Mouse (Mus musculus) liver, embryonic 15.5 days (tissue): ENCODE data around the gene Klhl23. TPM values are rescaled to one million over a fixed set of nuclear protein-coding genes. Genes with fewer than 3 reads are reported as not detected.
"Not testable (repeated sequence)": the region's sequence is repeated elsewhere in the genome, so short reads cannot be mapped to it uniquely, and the experiment has no call there.

Source experiments
- ATAC-seq: fragments of 200-750 bp; cut with Nextera tagmentation; 2 replicates; pipeline ENCODE4 v1.8.0; 2017; ENCODE audit warnings: moderate number of reproducible peaks, mild to moderate bottlenecking, moderate library complexity; ENCODE audit not compliant: insufficient read depth
- H3K27ac ChIP-seq: fragments of 300-500 bp; sonication (generic); replicated peaks from 2 replicates; pipeline ENCODE4 v1.5.1; 2015; ENCODE audit warnings: mild to moderate bottlenecking, inconsistent platforms
- H3K27me3 ChIP-seq: fragments of 300-500 bp; sonication (generic); 2 replicates; pipeline ENCODE4 v1.6.1; 2015; ENCODE audit warnings: mild to moderate bottlenecking, inconsistent platforms
- H3K36me3 ChIP-seq: fragments of 300-500 bp; sonication (generic); replicated peaks from 2 replicates; pipeline ENCODE4 v1.6.1; 2015; ENCODE audit warnings: moderate library complexity, mild to moderate bottlenecking, inconsistent platforms
- H3K4me1 ChIP-seq: fragments of 300-500 bp; sonication (generic); replicated peaks from 2 replicates; pipeline ENCODE4 v1.6.1; 2015; ENCODE audit warnings: inconsistent platforms
- H3K4me2 ChIP-seq: fragments of 300-500 bp; sonication (generic); 2 replicates; pipeline ENCODE4 v1.6.1; 2015; ENCODE audit warnings: moderate library complexity, mild to moderate bottlenecking, inconsistent platforms
- H3K4me3 ChIP-seq: fragments of 300-500 bp; sonication (generic); replicated peaks from 2 replicates; pipeline ENCODE4 v1.5.1; 2015; ENCODE audit warnings: mild to moderate bottlenecking, inconsistent platforms
- H3K9ac ChIP-seq: fragments of 300-500 bp; sonication (generic); 2 replicates; pipeline ENCODE4 v1.6.1; 2015; ENCODE audit warnings: moderate library complexity, mild to moderate bottlenecking, inconsistent platforms
- H3K9me3 ChIP-seq: fragments of 300-500 bp; sonication (generic); replicated peaks from 2 replicates; pipeline ENCODE4 v1.6.1; 2016; ENCODE audit warnings: inconsistent platforms
- WGBS: fragments of 180-500 bp; shearing (Covaris S2); methylation state at CpG from one replicate; pipeline ENCODE4 v1.1.7; 2015; ENCODE audit warnings: mixed read lengths; ENCODE audit not compliant: insufficient replicate concordance; 5-methylcytosine and 5-hydroxymethylcytosine counted together
- polyA plus RNA-seq: library from polyadenylated mRNA; unstranded; fragments of >200 nt; fragmentation: Nextera tagmentation; extraction: Ambion mirVana; gene quantifications from 2 replicates; pipeline ENCODE4 v1.2.1, GENCODE M21; 2015

The Klhl23 gene
- 18.1 and 19.4 TPM in 2 replicates for polyA plus RNA-seq

- Histone ChIP-seq H3K4me1 (peaks cover 76% of the 10 kb centered on the region), H3K9ac (peak within 1 kb of the TSS; percentile 96), H3K9me3 (no peaks in the 10 kb centered on the region), H3K4me2 (peak within 1 kb of the TSS; percentile 94), H3K4me3 (peak within 1 kb of the TSS; percentile 96), H3K27me3 (no peaks in the 10 kb centered on the region), H3K27ac (peak within 1 kb of the TSS; percentile 93), H3K36me3 (peaks cover 22% of the 10 kb centered on the region)
- under 1% methylated on average over 8 of the region's 8 CpGs for WGBS
- peak; percentile 30 for ATAC-seq
These were observed at the start of gene Klhl23 for GRCm38 (mm10) chr2:69821711-69822110. Gene Klhl23, plus strand, starts transcription at chr2:69821944.

DNA sequence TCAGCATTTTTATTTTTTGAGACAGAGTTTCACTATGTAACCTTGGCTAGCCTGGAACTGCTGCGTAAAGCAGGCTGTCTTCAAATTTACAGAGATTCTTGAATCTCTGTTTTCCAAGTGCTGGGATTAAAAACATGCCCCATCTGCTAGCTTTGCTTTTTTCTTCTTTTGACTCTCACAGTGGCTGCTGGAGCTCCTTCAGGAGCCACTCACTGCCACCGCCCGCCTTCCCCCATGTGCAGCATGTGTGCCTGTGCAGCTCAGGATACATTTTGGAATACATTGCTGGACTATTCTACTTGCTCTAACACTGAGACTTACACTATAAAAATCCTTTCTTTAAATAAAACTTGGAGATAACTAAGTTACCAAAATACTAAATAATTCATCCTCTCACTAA is 48.4 kb upstream of the Klhl23 start:
- Histone ChIP-seq H3K9me3 (no peaks in the 10 kb centered on the region), H3K4me1 (no peaks in the 10 kb centered on the region), H3K4me2 (no peak overlapping the region), H3K4me3 (no peak overlapping the region), H3K9ac (no peak overlapping the region), H3K36me3 (no peaks in the 10 kb centered on the region), H3K27ac (no peak overlapping the region), H3K27me3 (no peaks in the 10 kb centered on the region)
- ATAC-seq = no peak
- WGBS = 88% methylated on average over 3 of the region's 3 CpGs

GRCm38 (mm10) chr2:69777985-69778835 is 43.5 kb upstream of the Klhl23 start:
- H3K4me2 ChIP-seq = no peak overlapping the region
- no peaks in the 10 kb centered on the region for H3K4me1 ChIP-seq
- no peak for ATAC-seq
- no peak overlapping the region for H3K9ac ChIP-seq
- no peaks in the 10 kb centered on the region for H3K36me3 ChIP-seq
- no peak overlapping the region for H3K4me3 ChIP-seq
- 41% methylated on average over 7 of the region's 7 CpGs for WGBS
- H3K9me3 ChIP-seq = no peaks in the 10 kb centered on the region
- no peak overlapping the region for H3K27ac ChIP-seq
- H3K27me3 ChIP-seq = no peaks in the 10 kb centered on the region

DNA sequence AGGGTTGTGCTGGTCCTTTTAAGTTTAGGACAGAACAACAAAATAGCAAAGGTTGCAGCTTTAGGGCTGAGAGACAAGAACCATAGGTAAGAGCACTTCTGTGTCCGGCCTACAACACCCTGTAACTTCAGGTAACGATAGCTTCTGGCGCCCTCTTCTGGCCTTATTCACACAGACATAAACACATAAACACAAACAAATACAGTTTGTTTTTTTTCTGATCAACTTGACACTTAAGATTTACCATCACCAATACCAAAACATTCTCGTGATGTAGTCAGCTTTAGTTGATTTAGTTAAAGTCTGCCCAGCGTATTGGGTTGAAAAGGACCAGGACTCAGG is 42.9 kb upstream of the Klhl23 start:
- ATAC-seq = no peak

DNA sequence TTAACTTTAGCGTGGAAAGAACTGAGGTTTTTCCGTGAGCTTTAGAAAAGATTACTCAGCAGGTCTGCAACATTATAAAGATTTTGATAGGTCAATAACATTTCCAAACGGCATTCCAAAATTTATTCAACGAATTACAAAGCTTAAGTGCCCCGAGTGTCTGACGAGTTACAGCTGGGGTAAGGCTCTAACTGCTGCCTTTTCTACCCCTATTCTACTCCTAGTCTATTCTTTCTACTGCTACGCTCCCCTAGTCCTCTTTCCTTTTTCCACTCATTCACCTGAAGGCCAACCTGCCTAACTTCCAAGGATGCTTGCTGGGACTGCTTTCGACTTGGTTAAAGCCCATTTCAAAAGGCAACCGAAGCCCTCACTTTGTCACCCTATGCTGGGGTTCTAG is 32.8 kb upstream of the Klhl23 start:
- Histone ChIP-seq H3K4me2 (peak overlapping the region; percentile 93), H3K36me3 (peaks cover 13% of the 10 kb centered on the region), H3K9me3 (no peaks in the 10 kb centered on the region), H3K9ac (peak overlapping the region; percentile 55), H3K27me3 (no peaks in the 10 kb centered on the region), H3K4me3 (peak overlapping the region; percentile 75), H3K4me1 (peaks cover 15% of the 10 kb centered on the region), H3K27ac (peak overlapping the region; percentile 89; the same call in 1 of the 2 replicates)
- WGBS = 30% methylated on average over 9 of the region's 9 CpGs
- no peak for ATAC-seq

More for the DNA sequence above, 42.9 kb upstream of the Klhl23 start:
- no peaks in the 10 kb centered on the region for H3K9me3 ChIP-seq
- no peak overlapping the region for H3K27ac ChIP-seq
- H3K27me3 ChIP-seq = no peaks in the 10 kb centered on the region
- H3K4me3 ChIP-seq = no peak overlapping the region
- no peak overlapping the region for H3K9ac ChIP-seq
- 42% methylated on average over 5 of the region's 5 CpGs for WGBS
- H3K4me2 ChIP-seq = no peak overlapping the region
- no peaks in the 10 kb centered on the region for H3K36me3 ChIP-seq
- H3K4me1 ChIP-seq = no peaks in the 10 kb centered on the region

DNA sequence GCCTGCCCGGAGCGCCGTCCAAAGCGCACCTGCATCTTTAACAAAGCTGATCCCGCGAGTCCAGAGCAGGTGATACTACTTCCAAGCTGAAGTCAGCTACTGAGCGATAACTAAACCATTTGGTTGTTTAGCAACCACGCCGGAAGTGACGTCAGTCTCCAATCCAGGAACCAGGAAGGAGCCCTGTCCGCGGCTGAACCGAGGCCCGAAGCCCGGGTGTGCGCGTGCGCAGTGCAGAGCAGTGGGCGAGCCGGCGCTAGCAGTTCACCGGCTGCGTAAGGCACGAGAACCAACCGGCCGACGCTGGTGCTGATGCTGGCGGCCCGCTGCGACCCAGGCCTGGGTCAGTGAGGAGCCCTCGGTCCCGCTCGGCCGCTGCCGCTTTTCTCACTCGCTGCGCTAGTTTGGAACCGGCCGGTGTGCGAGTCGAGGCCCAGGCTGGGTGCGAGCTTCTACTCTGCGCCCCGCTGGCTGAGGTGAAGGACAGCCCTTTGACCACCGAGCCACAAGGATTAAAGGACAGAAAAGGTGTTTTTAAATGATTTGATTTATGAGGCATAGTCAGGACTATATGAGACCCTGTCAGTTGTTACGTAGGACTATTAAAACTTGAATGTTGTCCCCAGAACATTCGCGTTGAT is 32.2 kb upstream of the Klhl23 start, which contains the start of the genes Ccdc173 and Phospho2:
Gene Ccdc173 (minus strand): TSS at position 147 of the 641 bp plus-strand sequence.
Gene Phospho2 (plus strand): TSS at position 195 of the 641 bp plus-strand sequence.
- WGBS = 1% methylated on average over 48 of the region's 48 CpGs
- peak within 1 kb of the TSS; percentile 89 for H3K27ac ChIP-seq
- ATAC-seq = peak; percentile 95
- peaks cover 17% of the 10 kb centered on the region for H3K36me3 ChIP-seq
- peak within 1 kb of the TSS; percentile 75 for H3K4me3 ChIP-seq
- peaks cover 15% of the 10 kb centered on the region for H3K4me1 ChIP-seq
- peak within 1 kb of the TSS; percentile 79 for H3K9ac ChIP-seq
- H3K4me2 ChIP-seq = peak within 1 kb of the TSS; percentile 93
- no peaks in the 10 kb centered on the region for H3K9me3 ChIP-seq
- no peaks in the 10 kb centered on the region for H3K27me3 ChIP-seq

GRCm38 (mm10) chr2:69790285-69790684 is 31.5 kb upstream of the Klhl23 start:
- peak overlapping the region; percentile 89; the same call in 1 of the 2 replicates for H3K27ac ChIP-seq
- WGBS = 1% methylated on average over 10 of the region's 10 CpGs
- no peaks in the 10 kb centered on the region for H3K9me3 ChIP-seq
- H3K4me1 ChIP-seq = peaks cover 15% of the 10 kb centered on the region
- peak overlapping the region; percentile 93 for H3K4me2 ChIP-seq
- peak overlapping the region; percentile 79 for H3K9ac ChIP-seq
- ATAC-seq = peak; percentile 48; the same call in 1 of the 2 replicates
- H3K27me3 ChIP-seq = no peaks in the 10 kb centered on the region
- H3K36me3 ChIP-seq = peaks cover 24% of the 10 kb centered on the region
- H3K4me3 ChIP-seq = peak overlapping the region; percentile 75

- H3K9ac ChIP-seq = no peak overlapping the region
- no peak for ATAC-seq
- H3K4me3 ChIP-seq = peak overlapping the region; percentile 75
- peaks cover 15% of the 10 kb centered on the region for H3K4me1 ChIP-seq
- 0 out of 2 replicates have a peak overlapping the region, but pooled peaks have one; percentile 89 for H3K27ac ChIP-seq
- H3K27me3 ChIP-seq = no peaks in the 10 kb centered on the region
- H3K4me2 ChIP-seq = peak overlapping the region; percentile 93
- no peaks in the 10 kb centered on the region for H3K9me3 ChIP-seq
- H3K36me3 ChIP-seq = peaks cover 28% of the 10 kb centered on the region
- 44% methylated on average over 4 of the region's 4 CpGs for WGBS
These were observed 31.0 kb upstream of the Klhl23 start for GRCm38 (mm10) chr2:69790722-69791121.

- Histone ChIP-seq H3K4me1 (peaks cover 30% of the 10 kb centered on the region), H3K9ac (peak overlapping the region; percentile 39; the same call in 1 of the 2 replicates), H3K9me3 (no peaks in the 10 kb centered on the region), H3K27ac (peak overlapping the region; percentile 55), H3K27me3 (no peaks in the 10 kb centered on the region), H3K4me3 (peak overlapping the region; percentile 53), H3K4me2 (peak overlapping the region; percentile 76), H3K36me3 (0 out of 2 replicates have a peak, but pooled peaks cover 1% of the 10 kb centered on the region)
- 21% methylated on average over 5 of the region's 5 CpGs for WGBS
- ATAC-seq = peak; percentile 90
These were observed 18.8 kb upstream of the Klhl23 start for GRCm38 (mm10) chr2:69802911-69803312.

- Histone ChIP-seq H3K36me3 (no peaks in the 10 kb centered on the region), H3K27me3 (no peaks in the 10 kb centered on the region), H3K4me2 (peak overlapping the region; percentile 76), H3K9me3 (no peaks in the 10 kb centered on the region), H3K27ac (peak overlapping the region; percentile 55), H3K9ac (no peak overlapping the region), H3K4me3 (no peak overlapping the region), H3K4me1 (peaks cover 30% of the 10 kb centered on the region)
- WGBS = 41% methylated on average over 8 of the region's 8 CpGs
- no peak for ATAC-seq
These were observed 18.0 kb upstream of the Klhl23 start for GRCm38 (mm10) chr2:69803756-69804155.

GRCm38 (mm10) chr2:69804663-69805062 is 17.1 kb upstream of the Klhl23 start:
- not testable (repeated sequence) for H3K27me3 ChIP-seq, H3K4me2 ChIP-seq, H3K4me3 ChIP-seq, H3K9ac ChIP-seq, H3K27ac ChIP-seq, H3K36me3 ChIP-seq, H3K9me3 ChIP-seq, ATAC-seq
- peaks cover 30% of the 10 kb centered on the region for H3K4me1 ChIP-seq
- WGBS = 56% methylated on average over 9 of the region's 9 CpGs
